Mouse (Mus musculus) stomach, postnatal 0 days (tissue): ENCODE measurements around the gene Stxbp4. TPM values are rescaled to one million over a fixed set of nuclear protein-coding genes. Genes with fewer than 3 reads are reported as not detected.

Experiments used
- ATAC-seq: fragments of 200-750 bp; cut with Nextera tagmentation; 2 replicates; pipeline ENCODE4 v1.8.0; 2017; ENCODE audit not compliant: low FRiP score, low TSS enrichment
- DNase-seq: peaks from one replicate; pipeline ENCODE4 v3.0.0-alpha.2; 2016; ENCODE audit warnings: low spot score
- H3K27ac ChIP-seq: fragments of 300-500 bp; sonication (generic); replicated peaks from 2 replicates; pipeline ENCODE4 v1.5.1; 2014; ENCODE audit warnings: mild to moderate bottlenecking, control low read depth
- H3K27me3 ChIP-seq: fragments of 300-500 bp; sonication (generic); 2 replicates; pipeline ENCODE4 v1.6.1; 2014; ENCODE audit warnings: low read length; ENCODE audit not compliant: control insufficient read depth, insufficient read depth
- H3K36me3 ChIP-seq: fragments of 300-500 bp; sonication (generic); 2 replicates; pipeline ENCODE4 v1.6.1; 2014; ENCODE audit warnings: low read length, mixed read lengths; ENCODE audit not compliant: control insufficient read depth, insufficient read depth
- H3K4me1 ChIP-seq: fragments of 300-500 bp; sonication (generic); replicated peaks from 2 replicates; pipeline ENCODE4 v1.6.1; 2014; ENCODE audit warnings: antibody characterized with exemption; ENCODE audit not compliant: control insufficient read depth, insufficient read depth
- H3K4me2 ChIP-seq: fragments of 300-500 bp; sonication (generic); replicated peaks from 2 replicates; pipeline ENCODE4 v1.6.1; 2014; ENCODE audit warnings: low read depth, mild to moderate bottlenecking, control low read depth, moderate library complexity
- H3K4me3 ChIP-seq: fragments of 300-500 bp; sonication (generic); 2 replicates; pipeline ENCODE4 v1.5.1; 2014; ENCODE audit warnings: low read depth, low read length, control low read depth
- H3K9ac ChIP-seq: fragments of 300-500 bp; sonication (generic); 2 replicates; pipeline ENCODE4 v1.6.1; 2014; ENCODE audit warnings: mild to moderate bottlenecking, low read length, control low read depth, mixed read lengths
- H3K9me3 ChIP-seq: fragments of 300-500 bp; sonication (generic); 2 replicates; pipeline ENCODE4 v1.6.1; 2016; ENCODE audit warnings: low read length; ENCODE audit not compliant: control insufficient read depth
- CTCF ChIP-seq: IDR thresholded peaks from 2 replicates; pipeline ENCODE4 v1.5.1; 2016; ENCODE audit warnings: antibody characterized with exemption, low read depth, mild to moderate bottlenecking, moderate library complexity
- EP300 ChIP-seq: optimal IDR thresholded peaks from 2 replicates; pipeline ENCODE3; 2016; ENCODE audit warnings: antibody characterized with exemption
- WGBS: fragments of 180-500 bp; shearing (Covaris S2); extraction: QIAGEN DNeasy Blood & Tissue Kit; methylation state at CpG from one replicate; pipeline ENCODE4 v1.1.7; 2014; 5-methylcytosine and 5-hydroxymethylcytosine counted together
- polyA plus RNA-seq: library from polyadenylated mRNA; unstranded; fragments of >200 nt; fragmentation: Nextera tagmentation; extraction: Ambion mirVana; gene quantifications from 2 replicates; pipeline ENCODE4 v1.2.1, GENCODE M21; 2015

The Stxbp4 gene
- polyA plus RNA-seq, 1 experiment from 2014 or later: 2.7 TPM

DNA sequence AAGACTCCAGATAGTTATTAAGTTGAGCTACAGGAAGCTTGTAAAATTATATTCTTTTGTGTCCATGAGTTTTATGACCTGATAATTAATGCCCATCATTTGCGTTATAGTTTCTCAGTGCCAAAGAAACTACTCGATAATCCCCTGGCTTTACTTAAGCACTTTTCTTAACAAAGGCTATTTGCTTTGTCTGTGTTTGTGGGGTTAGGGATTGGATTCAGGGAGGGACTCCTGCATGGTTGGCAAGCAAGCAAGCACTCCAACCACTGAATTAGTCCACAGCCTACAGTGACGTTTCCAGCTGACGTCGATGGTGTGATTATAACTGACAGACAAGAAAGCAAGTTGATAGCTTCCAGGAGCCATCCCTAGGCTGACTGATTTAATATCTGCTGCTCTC lies 199.1 kb downstream of the Stxbp4 start:
- no peak for ATAC-seq
- no peak overlapping the region for H3K4me3 ChIP-seq
- no peaks in the 10 kb centered on the region for H3K27me3 ChIP-seq
- DNase-seq: no peak
- H3K4me1 ChIP-seq: no peaks in the 10 kb centered on the region; the same call in 1 of the 2 replicates
- no peak overlapping the region for H3K9ac ChIP-seq
- no peak overlapping the region for H3K4me2 ChIP-seq
- H3K27ac ChIP-seq: no peak overlapping the region
- WGBS: 44% methylated on average over 5 of the region's 5 CpGs
- H3K9me3 ChIP-seq: no peaks in the 10 kb centered on the region
- no peak for TF ChIP-seq EP300
- TF ChIP-seq CTCF: no peak
- no peaks in the 10 kb centered on the region for H3K36me3 ChIP-seq

Other genes with a start within 250 kb of the Stxbp4 start
- 1.2 and 1.6 TPM in 2 replicates for gene Hlf, start 247.2 kb downstream of the Stxbp4 start, polyA plus RNA-seq
- 23.6 and 28.4 TPM in 2 replicates for gene Cox11, start 89 bp upstream of the Stxbp4 start, polyA plus RNA-seq
- gene Tom1l1, start 50.3 kb upstream of the Stxbp4 start, polyA plus RNA-seq: 36.5 and 37.1 TPM in 2 replicates